Mouse (Mus musculus): ENCODE results near the gene Usp29.

DNA sequence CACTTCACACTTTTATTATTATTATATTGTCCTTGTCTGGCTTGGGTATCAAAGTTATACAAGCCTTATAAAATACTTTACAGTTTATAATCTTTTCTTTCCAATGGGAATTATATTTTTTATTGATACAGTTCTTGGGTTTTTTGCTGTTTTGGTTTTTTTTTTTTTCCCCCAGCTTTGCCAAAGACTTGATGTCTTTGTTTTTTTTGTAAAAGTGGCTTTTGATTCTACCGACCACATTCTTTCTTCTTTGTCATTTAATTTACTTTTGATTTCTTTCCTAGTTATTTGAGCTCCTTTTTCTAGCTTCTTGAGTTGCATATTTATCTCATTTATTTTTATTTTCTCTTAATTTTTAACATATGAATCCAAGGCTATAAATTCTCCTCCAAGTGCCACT lies 5.7 kb downstream of the Usp29 start:
- TF ChIP-seq CTCF (IDR thresholded peaks at IDR 0.05; ENCODE audit: control insufficient read depth, insufficient read depth, insufficient read length) (no peak), MAX (IDR thresholded peaks at IDR 0.05) (no peak), MYOG (IDR thresholded peaks at IDR 0.05; ENCODE audit: control insufficient read depth, extremely low read depth, insufficient read length) (no peak), CEBPB (IDR thresholded peaks at IDR 0.05; ENCODE audit: low read depth) (no peak), USF1 (IDR thresholded peaks at IDR 0.05; ENCODE audit: low read depth) (no peak)
